Comparison of ENCODE assay signal across 10 mouse cellular contexts in genomic region chr7:105818483-105818882, GRCm38 (mm10). TPM values are rescaled to one million over a fixed set of nuclear protein-coding genes. Genes with fewer than 3 reads are reported as not detected.
A peak's percentile ranks its signal among the peaks of the same experiment; 100 is the strongest.
DNase-seq lines count a peak whose midpoint lies in the region; ATAC-seq and TF ChIP-seq lines count a peak whose summit lies in the region.
"Had no signal": no experiment of that assay in that cellular context is flagged by ENCODE, and none has a peak within 500 bp of the region (broad histone marks: within the 10 kb centered on the region; RNA-seq: fewer than 3 reads in every experiment).

No protein-coding gene starts in this region.

- peak; percentile 20; the same call in 1 of the 2 replicates for ATAC-seq in forebrain, embryonic 14.5 days
- ATAC-seq in forebrain, embryonic 11.5 days (replicated peaks; ENCODE audit: low FRiP score), result no peak
- peak; percentile 37 to 69; a peak in 1 of 4 replicates for ATAC-seq in hematopoietic stem cell, adult 5-6 weeks (replicated peaks in 1 of 2; ENCODE audit: insufficient read depth in 1 of 2, low FRiP score in 2 of 2, low TSS enrichment in 1 of 2, low read depth in 1 of 2, poor library complexity in 2 of 2, severe bottlenecking in 2 of 2)

- no peak overlapping the region for H3K4me3 ChIP-seq in forebrain, embryonic 14.5 days (ENCODE audit: low read depth, low read length)
- no peak overlapping the region for H3K4me3 ChIP-seq in forebrain, embryonic 11.5 days (ENCODE audit: low read depth, low read length)
- no peak overlapping the region for H3K4me3 ChIP-seq in lung, adult 2 months (replicated peaks; ENCODE audit: extremely low read depth, low read depth, low read length)
- H3K4me3 ChIP-seq: embryonic facial prominence, embryonic 15.5 days; neural tube, embryonic 13.5 days had no signal

- no peak overlapping the region for H3K4me2 ChIP-seq in forebrain, embryonic 14.5 days (ENCODE audit: low read length)
- H3K4me2 ChIP-seq in forebrain, embryonic 11.5 days (ENCODE audit: low read depth, low read length, severe bottlenecking), result no peak overlapping the region
- H3K4me2 ChIP-seq: embryonic facial prominence, embryonic 15.5 days; neural tube, embryonic 13.5 days had no signal

- no peaks in the 10 kb centered on the region for H3K36me3 ChIP-seq in forebrain, embryonic 14.5 days (ENCODE audit: control insufficient read depth, insufficient read depth, low read length)
- H3K36me3 ChIP-seq in forebrain, embryonic 11.5 days (ENCODE audit: control insufficient read depth, insufficient read depth, low read length), result no peaks in the 10 kb centered on the region
- H3K36me3 ChIP-seq: embryonic facial prominence, embryonic 15.5 days; neural tube, embryonic 13.5 days had no signal

- no peaks in the 10 kb centered on the region for H3K4me1 ChIP-seq in forebrain, embryonic 14.5 days (ENCODE audit: control insufficient read depth, insufficient read depth, low read length)
- H3K4me1 ChIP-seq in forebrain, embryonic 11.5 days (replicated peaks; ENCODE audit: control insufficient read depth, insufficient read depth, low read length), result no peaks in the 10 kb centered on the region
- no peaks in the 10 kb centered on the region for H3K4me1 ChIP-seq in lung, adult 2 months (ENCODE audit: control insufficient read depth, insufficient read depth, low read length)
- H3K4me1 ChIP-seq: embryonic facial prominence, embryonic 15.5 days; neural tube, embryonic 13.5 days had no signal

- H3K27me3 ChIP-seq in forebrain, embryonic 14.5 days (replicated peaks; ENCODE audit: control insufficient read depth, insufficient read depth, low read length), result no peaks in the 10 kb centered on the region
- no peaks in the 10 kb centered on the region for H3K27me3 ChIP-seq in forebrain, embryonic 11.5 days (ENCODE audit: control insufficient read depth, insufficient read depth, low read length)
- H3K27me3 ChIP-seq: embryonic facial prominence, embryonic 15.5 days; neural tube, embryonic 13.5 days had no signal

- TF ChIP-seq CTCF in lung, adult 2 months (IDR thresholded peaks at IDR 0.05; ENCODE audit: insufficient read depth, low read length), result peak; percentile 22; the same call in 1 of the 2 replicates

- no peaks in the 10 kb centered on the region for H3K9me3 ChIP-seq in forebrain, embryonic 14.5 days (replicated peaks; ENCODE audit: control insufficient read depth, low read length)
- H3K9me3 ChIP-seq in forebrain, embryonic 11.5 days (ENCODE audit: control insufficient read depth, low read length), result no peaks in the 10 kb centered on the region
- H3K9me3 ChIP-seq: embryonic facial prominence, embryonic 15.5 days; neural tube, embryonic 13.5 days had no signal

- H3K9ac ChIP-seq in forebrain, embryonic 14.5 days (ENCODE audit: low read length), result no peak overlapping the region
- no peak overlapping the region for H3K9ac ChIP-seq in forebrain, embryonic 11.5 days (ENCODE audit: low read length)
- H3K9ac ChIP-seq: embryonic facial prominence, embryonic 15.5 days; neural tube, embryonic 13.5 days had no signal

- H3K27ac ChIP-seq in forebrain, embryonic 14.5 days (ENCODE audit: low read depth, low read length), result no peak overlapping the region
- H3K27ac ChIP-seq in forebrain, embryonic 11.5 days (ENCODE audit: low read depth, low read length), result no peak overlapping the region
- H3K27ac ChIP-seq: embryonic facial prominence, embryonic 15.5 days; neural tube, embryonic 13.5 days had no signal

- peak; percentile 81 for DNase-seq in forebrain, embryonic 14.5 days (ENCODE audit: low spot score)
- no peak for DNase-seq in forebrain, embryonic 11.5 days (ENCODE audit: low spot score)
- DNase-seq in lung, adult 2 months, result no peak
- no peak for DNase-seq in lung, postnatal 4 days
- peak; percentile 61 for DNase-seq in retina, postnatal 1 day
- DNase-seq in urinary bladder, postnatal 10 days (ENCODE audit: low spot score), result no peak
- DNase-seq in right cerebral cortex, postnatal 10 days (ENCODE audit: low spot score in 2 of 2), result no peak

- 0% methylated on average over 1 of the region's 1 CpGs for WGBS in forebrain, embryonic 14.5 days
- WGBS in forebrain, embryonic 11.5 days, result 2% methylated on average over 1 of the region's 1 CpGs
- WGBS in lung, adult 2 months, result 0% methylated on average over 1 of the region's 1 CpGs

- no peak for TF ChIP-seq POLR2A in lung, adult 2 months (IDR thresholded peaks at IDR 0.05; ENCODE audit: borderline replicate concordance, extremely low read depth, low read depth, low read length)

RNA-seq across cellular contexts. Expression of gene Mrpl17, which starts 7.6 kb away (rescaled TPM):
- polyA plus RNA-seq in forebrain, embryonic 14.5 days (2014; fragmentation: Nextera tagmentation; extraction: Ambion mirVana), result 182 and 221 TPM in 2 replicates
- polyA plus RNA-seq in forebrain, embryonic 11.5 days (2014; fragmentation: Nextera tagmentation; extraction: Ambion mirVana), result 274 and 275 TPM in 2 replicates
- polyA plus RNA-seq in lung, adult 2 months (2012; rRNA removed), result 142 and 172 TPM in 2 replicates
- total RNA-seq in hematopoietic stem cell, adult 5-6 weeks (2017), result 43.5 and 55.5 TPM in 2 replicates

RNA-seq across cellular contexts. Expression of gene Dchs1, which starts 31.0 kb away (rescaled TPM):
- polyA plus RNA-seq in forebrain, embryonic 14.5 days (2014; fragmentation: Nextera tagmentation; extraction: Ambion mirVana), result 18.3 and 21.7 TPM in 2 replicates
- 21.3 and 21.4 TPM in 2 replicates for polyA plus RNA-seq in forebrain, embryonic 11.5 days (2014; fragmentation: Nextera tagmentation; extraction: Ambion mirVana)
- polyA plus RNA-seq in lung, adult 2 months (2012; rRNA removed), result 13.9 and 14.8 TPM in 2 replicates
- total RNA-seq in hematopoietic stem cell, adult 5-6 weeks (2017), result not detected in 2 replicates

Comparison
In these comparisons a context has a peak if more than half of its experiments do, and no peak if none do; other contexts are left out.
1. DNase-seq: peak in forebrain, embryonic 14.5 days (single experiment) and retina, postnatal 1 day (single experiment); none in forebrain, embryonic 11.5 days (single experiment), lung, adult 2 months (single experiment), lung, postnatal 4 days (0 of 2), urinary bladder, postnatal 10 days (single experiment) and right cerebral cortex, postnatal 10 days (0 of 2).